In genomic region chr17:69349014-69349531, GRCm38 (mm10) we compare ENCODE assay signal across 8 mouse cellular contexts. TPM values are rescaled to one million over a fixed set of nuclear protein-coding genes. Genes with fewer than 3 reads are reported as not detected.
A peak's percentile ranks its signal among the peaks of the same experiment; 100 is the strongest.
DNase-seq lines count a peak whose midpoint lies in the region; ATAC-seq and TF ChIP-seq lines count a peak whose summit lies in the region.

No protein-coding gene starts in this region.

- peak; percentile 8 for DNase-seq in adrenal gland, postnatal 10 days
- no peak for DNase-seq in adrenal gland, postnatal 4 days (ENCODE audit: low spot score in 2 of 2)
- DNase-seq in ES-CJ7 (ENCODE audit: low read depth, low spot score), result peak; percentile 62
- DNase-seq in cerebellum, postnatal 14 days, result peak; percentile 55 to 62
- DNase-seq in heart, postnatal 0 days (ENCODE audit: low spot score), result peak; percentile 51
- peak; percentile 33 for DNase-seq in layer of hippocampus, adult 9-10 months (ENCODE audit: low spot score)
- peak; percentile 0 for DNase-seq in skeletal muscle tissue, adult 2 months (ENCODE audit: low read depth, low spot score)

- WGBS in heart, postnatal 0 days, result 18% methylated on average over 8 of the region's 8 CpGs

- H3K4me1 ChIP-seq in heart, postnatal 0 days (ENCODE audit: control insufficient read depth, insufficient read depth), result no peaks in the 10 kb centered on the region

- H3K4me2 ChIP-seq in heart, postnatal 0 days (ENCODE audit: low read depth, low read length), result no peak overlapping the region

- peak; percentile 71 for TF ChIP-seq CTCF in heart, postnatal 0 days (IDR thresholded peaks at IDR 0.05; ENCODE audit: low read depth)

- ATAC-seq in heart, postnatal 0 days (ENCODE audit: insufficient read depth, low read depth), result peak; percentile 53
- peak; percentile 64; the same call in 1 of the 2 replicates for ATAC-seq in megakaryocyte, adult 5-6 weeks (ENCODE audit: poor library complexity, severe bottlenecking)

- no peak overlapping the region for H3K4me3 ChIP-seq in heart, postnatal 0 days (ENCODE audit: low read depth, low read length)

- no peaks in the 10 kb centered on the region for H3K27me3 ChIP-seq in heart, postnatal 0 days (ENCODE audit: control insufficient read depth, insufficient read depth, low read length)

- H3K36me3 ChIP-seq in heart, postnatal 0 days (replicated peaks; ENCODE audit: control insufficient read depth, insufficient read depth, low read length), result no peaks in the 10 kb centered on the region

- H3K9me3 ChIP-seq in heart, postnatal 0 days (replicated peaks; ENCODE audit: control insufficient read depth, low read length), result no peaks in the 10 kb centered on the region

- H3K9ac ChIP-seq in heart, postnatal 0 days (replicated peaks; ENCODE audit: low read depth, low read length), result no peak overlapping the region

- no peak for TF ChIP-seq EP300 in heart, postnatal 0 days (IDR thresholded peaks at IDR 0.05; ENCODE audit: low read depth)

- H3K27ac ChIP-seq in heart, postnatal 0 days (ENCODE audit: low read depth), result no peak overlapping the region

RNA-seq across cellular contexts. Expression of gene Zbtb14, which starts 33.8 kb away (rescaled TPM):
- total RNA-seq in adrenal gland, postnatal 10 days (2021), result 10 to 100 TPM; 14.0 to 19.1 TPM
- 10 to 100 TPM; 23.2 to 23.7 TPM for total RNA-seq in adrenal gland, postnatal 4 days (2021)
- 6.0 and 8.4 TPM in 2 replicates for total RNA-seq in heart, postnatal 0 days (2014; rRNA removed; ENCODE audit: low replicate concordance)
- polyA plus RNA-seq in heart, postnatal 0 days (2015; fragmentation: Nextera tagmentation; extraction: Ambion mirVana), result 8.8 and 10.4 TPM in 2 replicates
- total RNA-seq in megakaryocyte, adult 5-6 weeks (2015), result 14.7 and 15.6 TPM in 2 replicates
- 16.1 and 16.3 TPM in 2 replicates for total RNA-seq in megakaryocyte, adult 5-6 weeks (2017)

Comparison
In these comparisons a context has a peak if more than half of its experiments do, and no peak if none do; other contexts are left out.
1. DNase-seq: peak in adrenal gland, postnatal 10 days (single experiment), ES-CJ7 (single experiment), cerebellum, postnatal 14 days (2 of 2), heart, postnatal 0 days (single experiment), layer of hippocampus, adult 9-10 months (single experiment) and skeletal muscle tissue, adult 2 months (single experiment); none in adrenal gland, postnatal 4 days (0 of 2).